Mouse (Mus musculus) cerebellum, postnatal 10 days (tissue): ENCODE measurements around the gene Fgf11.

Source experiments
- DNase-seq, 2 experiments: peaks; one replicate each; pipeline ENCODE4 v3.0.0; 2021; ENCODE audit warnings: mixed read lengths in 2 of 2

Fgf11 gene

DNA sequence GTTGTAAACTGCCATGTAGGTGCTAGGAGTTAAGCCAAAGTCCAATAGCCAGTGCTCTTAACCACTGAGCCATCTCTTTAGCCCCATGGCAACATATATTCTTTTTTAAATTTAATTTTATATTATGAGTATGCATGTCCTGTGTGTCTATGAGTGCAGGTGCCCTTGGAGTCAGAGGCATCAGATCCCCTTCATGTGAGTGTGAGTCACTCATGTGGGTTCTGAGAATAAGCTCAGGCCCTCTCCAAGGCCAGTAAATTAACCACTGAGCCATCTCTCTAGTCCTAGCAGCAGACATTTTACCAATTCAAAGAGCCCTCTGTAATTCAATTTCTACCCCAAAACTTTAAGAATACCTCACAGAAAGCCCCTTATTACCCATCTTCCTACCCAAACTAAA lies 49.0 kb downstream of the Fgf11 start:
- no peak for DNase-seq

GRCm38 (mm10) chr11:69751635-69752034 lies 50.0 kb downstream of the Fgf11 start:
- DNase-seq, result no peak
